In the genomic region with DNA sequence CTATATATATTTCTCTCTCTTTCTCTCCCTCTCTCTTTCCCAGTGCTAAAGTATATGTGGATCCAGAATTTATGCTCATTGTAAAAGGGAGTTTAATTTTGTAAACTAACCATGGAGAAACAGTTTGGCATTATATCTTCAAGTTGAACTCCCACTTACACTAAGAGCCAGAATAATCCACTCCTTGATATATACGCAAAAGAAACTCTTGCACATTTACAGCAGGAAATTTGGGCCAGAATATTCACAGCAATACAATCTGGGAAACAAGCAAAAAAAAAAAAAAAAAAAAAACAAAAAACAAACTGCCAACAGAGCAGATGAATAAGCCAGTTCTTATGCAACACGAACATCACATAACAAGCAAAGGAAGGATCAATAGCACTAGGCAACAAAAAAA, we compare ENCODE assay signal across 19 mouse cellular contexts. TPM values are rescaled to one million over a fixed set of nuclear protein-coding genes. Genes with fewer than 3 reads are reported as not detected.
"Had no signal": no experiment of that assay in that cellular context is flagged by ENCODE, and none has a peak within 500 bp of the region (broad histone marks: within the 10 kb centered on the region; RNA-seq: fewer than 3 reads in every experiment).

No protein-coding gene starts in this region.

- H3K9ac ChIP-seq: lung, embryonic 14.5 days; neural tube, embryonic 12.5 days; stomach, embryonic 15.5 days had no signal

- H3K4me1 ChIP-seq: midbrain, embryonic 10.5 days; neural tube, embryonic 12.5 days; stomach, embryonic 15.5 days had no signal

- H3K4me3 ChIP-seq: midbrain, embryonic 10.5 days; myocyte; neural tube, embryonic 12.5 days; stomach, embryonic 15.5 days had no signal

- H3K4me2 ChIP-seq: lung, embryonic 14.5 days; neural tube, embryonic 12.5 days; stomach, embryonic 15.5 days had no signal

- H3K27ac ChIP-seq: midbrain, embryonic 10.5 days; neural tube, embryonic 12.5 days; stomach, embryonic 15.5 days; stomach, postnatal 0 days had no signal

- ATAC-seq: midbrain, embryonic 16.5 days had no signal

- DNase-seq: lung, adult 18-20 months; lung, embryonic 14.5 days; lung, postnatal 10 days; lung, postnatal 4 days; midbrain, embryonic 14.5 days; right cerebral cortex, postnatal 14 days; thymus, adult 2 months; thymus, postnatal 25 days; thymus, postnatal 4 days had no signal

- H3K36me3 ChIP-seq: midbrain, embryonic 10.5 days; neural tube, embryonic 12.5 days; stomach, embryonic 15.5 days had no signal

- H3K27me3 ChIP-seq: neural tube, embryonic 12.5 days; stomach, embryonic 15.5 days had no signal

- H3K9me3 ChIP-seq: midbrain, embryonic 10.5 days; neural tube, embryonic 12.5 days; stomach, embryonic 15.5 days had no signal

RNA-seq across cellular contexts. Expression of a gene that starts 9.8 kb away (rescaled TPM):
- total RNA-seq: megakaryocyte-erythroid progenitor cell, adult 5-6 weeks had no signal
- polyA plus RNA-seq: spleen, adult 2 months; thymus, adult 2 months had no signal

RNA-seq across cellular contexts. Expression of a gene that starts 10.0 kb away (rescaled TPM):
- total RNA-seq: megakaryocyte, adult 5-6 weeks; megakaryocyte-erythroid progenitor cell, adult 5-6 weeks; neutrophil, adult 5-6 weeks had no signal
- polyA plus RNA-seq: myocyte; thymus, adult 2 months had no signal
